Mouse (Mus musculus) Patski (cell line): ENCODE data around the gene Zfp853. TPM values are rescaled to one million over a fixed set of nuclear protein-coding genes. Genes with fewer than 3 reads are reported as not detected.

Source experiments
- ATAC-seq: fragments of 100-300 bp; one replicate; pipeline ENCODE4 v1.8.0; 2021
- CTCF ChIA-PET: fragments of 350-600 bp; sonication (Branson Sonifier 250); formaldehyde crosslinking; loops from one replicate; lab custom pipeline; 2022; ENCODE audit warnings: inconsistent platforms; lab: Charles Lee
- POLR2A ChIA-PET: fragments of 350-600 bp; sonication (Branson Sonifier 250); formaldehyde crosslinking; loops from one replicate; lab custom pipeline; 2022; ENCODE audit warnings: antibody characterized with exemption, inconsistent platforms; lab: Charles Lee
- DNase-seq: peaks from one replicate; pipeline ENCODE4 v3.0.0-alpha.2; 2011; ENCODE audit warnings: low read depth, low spot score
- H3K27me3 ChIP-seq: fragments of 371-371 bp; one replicate; pipeline ENCODE4 v1.5.1; 2021
- CTCF ChIP-seq: fragments of 100-300 bp; IDR thresholded peaks from one replicate; pipeline ENCODE4 v1.5.1; 2021
- in situ Hi-C: fragments of 300-500 bp; cut with MboI; formaldehyde crosslinking; loops from 3 replicates; pipeline ENCODE4 v1.11.1; 2018; ENCODE audit warnings: low pct_unique_long_range_greater_than_20kb, mixed read lengths
- polyA plus RNA-seq: library from polyadenylated mRNA; unstranded; gene quantifications from one replicate; pipeline ENCODE4 v1.2.3, GENCODE M21; 2021

The Zfp853 gene
- polyA plus RNA-seq, 1 experiment from 2014 or later, result not detected

DNA sequence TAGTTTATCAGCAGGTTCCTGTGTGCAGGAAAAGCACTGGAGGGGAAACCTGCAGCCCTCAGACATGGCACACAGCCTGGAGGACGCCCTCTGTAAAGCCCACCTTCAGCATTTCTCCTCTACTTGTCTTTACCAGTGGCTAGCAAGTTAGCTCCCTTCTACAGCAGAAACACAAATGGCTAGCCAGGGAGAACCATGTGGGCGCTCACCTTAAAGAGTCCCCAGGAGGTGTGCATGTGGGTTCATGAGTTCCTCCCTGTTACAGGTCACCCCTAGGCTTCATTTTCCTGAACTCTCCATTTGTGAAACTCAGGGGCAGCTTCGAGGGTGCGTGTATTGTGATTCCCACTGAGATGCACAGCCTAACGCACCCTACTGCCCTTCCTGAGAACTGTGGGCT lies 37.6 kb downstream of the Zfp853 start:
- H3K27me3 ChIP-seq, result no peaks in the 10 kb centered on the region
- no peak for ATAC-seq
- no peak for DNase-seq
- in situ Hi-C loops, result no loop called here
- CTCF ChIA-PET, result no interaction called here
- no peak for TF ChIP-seq CTCF
- POLR2A ChIA-PET, result interaction anchor here (1.1 kb wide), 1 partner anchor 14 kb away, joined by 3 read pairs; no protein-coding TSS in a partner anchor

DNA sequence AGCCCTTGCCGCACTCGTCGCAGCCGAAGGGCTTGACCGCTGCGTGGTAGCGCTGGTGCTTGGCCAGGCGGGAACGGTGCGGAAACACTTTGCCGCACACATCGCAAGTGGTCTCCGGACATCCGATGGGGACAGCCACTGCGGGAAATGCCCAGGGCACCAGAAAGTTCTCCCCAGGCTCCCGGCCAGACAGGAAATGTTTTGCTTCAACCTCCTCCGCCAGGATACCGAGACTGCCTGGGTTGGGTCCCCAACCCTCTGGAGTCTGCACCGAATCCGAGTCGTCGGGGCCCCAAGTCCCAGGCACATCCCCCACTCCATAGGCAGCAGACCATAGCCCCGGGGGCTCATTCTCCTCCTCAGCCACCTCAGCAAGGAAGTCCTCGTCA lies 38.3 kb downstream of the Zfp853 start:
- ChIA-PET CTCF (no interaction called here), POLR2A (no interaction called here)
- no peaks in the 10 kb centered on the region for H3K27me3 ChIP-seq
- no peak for ATAC-seq
- no peak for DNase-seq
- in situ Hi-C loops, result no loop called here
- no peak for TF ChIP-seq CTCF

DNA sequence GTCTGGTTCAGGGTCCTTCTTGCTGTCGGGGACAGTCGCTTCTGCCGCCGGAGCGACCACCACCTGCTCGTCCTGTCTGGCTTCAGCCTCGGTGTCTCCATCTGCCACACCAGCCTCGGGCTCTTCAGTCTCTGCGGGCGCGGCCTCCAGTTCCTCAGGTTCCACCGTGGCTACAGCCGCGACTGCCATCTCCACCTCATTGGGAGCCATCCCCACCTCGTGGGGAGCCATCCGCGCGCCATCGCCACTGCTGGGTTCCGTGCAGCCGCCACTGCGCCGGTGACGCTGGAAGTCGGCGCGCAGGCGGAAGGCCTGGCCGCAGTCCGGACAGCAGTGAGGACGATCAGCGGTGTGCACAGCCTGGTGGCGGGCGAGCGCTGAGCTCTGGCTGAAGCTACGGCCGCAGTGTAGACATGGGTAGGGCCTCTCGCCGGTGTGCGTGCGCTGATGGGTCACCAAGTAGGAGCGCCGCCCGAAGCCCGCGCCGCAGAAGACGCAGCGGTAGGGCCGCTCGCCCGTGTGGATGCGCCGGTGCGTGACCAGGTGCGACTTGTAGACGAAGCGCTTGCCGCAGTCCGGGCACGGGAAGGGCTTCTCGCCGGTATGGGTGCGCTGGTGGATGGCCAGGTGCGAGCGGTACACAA lies 38.8 kb downstream of the Zfp853 start:
- DNase-seq, result no peak
- ChIA-PET POLR2A (no interaction called here), CTCF (no interaction called here)
- H3K27me3 ChIP-seq, result no peaks in the 10 kb centered on the region
- no peak for ATAC-seq
- in situ Hi-C loops, result no loop called here
- no peak for TF ChIP-seq CTCF

DNA sequence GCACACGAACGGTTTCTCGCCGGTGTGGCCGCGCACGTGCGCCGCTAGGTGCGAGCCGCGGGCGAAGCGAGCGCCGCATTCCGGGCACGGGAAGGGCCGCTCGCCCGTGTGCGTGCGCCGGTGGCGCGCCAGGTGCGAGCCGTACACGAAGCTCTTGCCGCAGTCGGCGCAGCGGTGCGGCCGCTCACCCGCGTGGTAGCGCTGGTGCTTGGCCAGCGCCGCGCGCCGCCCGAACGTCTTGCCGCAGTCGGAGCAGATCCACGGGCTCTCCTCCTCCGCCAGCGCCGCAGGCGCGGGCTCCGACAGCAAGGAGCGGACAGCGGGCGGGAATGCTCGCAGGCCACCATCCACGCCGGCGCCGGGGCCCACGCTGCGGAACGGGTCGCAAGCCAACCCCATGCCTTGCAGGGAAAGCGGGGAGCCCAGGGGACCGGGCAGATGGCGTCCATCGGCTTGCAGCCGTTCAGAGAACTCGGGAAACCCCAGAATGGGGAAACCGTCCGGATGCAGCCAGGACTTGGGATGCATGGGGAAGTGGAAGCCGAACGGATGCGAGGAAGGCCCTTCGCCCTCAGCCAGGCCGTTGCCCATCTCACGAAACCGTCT lies 39.4 kb downstream of the Zfp853 start:
- no peak for ATAC-seq
- H3K27me3 ChIP-seq, result no peaks in the 10 kb centered on the region
- in situ Hi-C loops, result no loop called here
- ChIA-PET POLR2A (no interaction called here), CTCF (no interaction called here)
- DNase-seq, result no peak
- no peak for TF ChIP-seq CTCF

DNA sequence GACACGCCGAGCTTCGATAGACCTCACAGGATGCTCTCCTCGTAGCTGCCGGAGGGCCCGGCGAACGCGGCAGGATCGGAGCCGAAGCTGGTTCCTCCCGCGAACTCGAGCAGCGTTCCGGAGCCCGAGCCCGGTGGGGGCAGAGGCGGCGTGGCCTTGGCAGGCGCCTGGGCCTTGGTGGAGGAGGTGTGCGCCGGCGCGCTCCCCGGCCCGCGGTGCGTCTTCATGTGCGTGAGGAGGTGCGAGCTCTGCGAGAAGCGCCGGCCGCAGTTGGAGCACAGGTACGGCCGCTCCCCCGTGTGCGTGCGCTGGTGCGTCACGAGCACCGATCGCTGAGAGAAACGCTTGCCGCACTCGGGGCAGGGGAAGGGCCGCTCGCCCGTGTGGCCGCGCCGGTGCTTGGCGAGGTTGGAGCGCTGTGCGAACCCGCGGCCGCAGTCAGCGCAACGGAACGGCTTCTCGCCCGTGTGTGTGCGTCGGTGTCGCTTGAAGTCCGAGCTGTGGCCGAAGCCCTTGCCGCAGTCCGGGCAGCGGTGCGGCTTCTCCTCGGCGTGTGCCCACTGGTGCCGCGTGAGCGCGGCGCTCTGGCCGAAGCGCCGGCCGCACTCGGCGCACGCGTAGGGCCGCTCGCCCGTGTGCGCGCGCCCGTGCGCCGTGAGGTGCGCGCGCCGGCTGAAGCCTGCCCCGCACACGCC lies 40.1 kb downstream of the Zfp853 start:
- ATAC-seq (no peak), DNase-seq (no peak)
- H3K27me3 ChIP-seq, result no peaks in the 10 kb centered on the region
- ChIA-PET CTCF (no interaction called here), POLR2A (interaction anchor here (0.9 kb wide), 1 partner anchor 18 kb away, joined by 3 read pairs; no protein-coding TSS in a partner anchor)
- in situ Hi-C loops, result no loop called here
- no peak for TF ChIP-seq CTCF

DNA sequence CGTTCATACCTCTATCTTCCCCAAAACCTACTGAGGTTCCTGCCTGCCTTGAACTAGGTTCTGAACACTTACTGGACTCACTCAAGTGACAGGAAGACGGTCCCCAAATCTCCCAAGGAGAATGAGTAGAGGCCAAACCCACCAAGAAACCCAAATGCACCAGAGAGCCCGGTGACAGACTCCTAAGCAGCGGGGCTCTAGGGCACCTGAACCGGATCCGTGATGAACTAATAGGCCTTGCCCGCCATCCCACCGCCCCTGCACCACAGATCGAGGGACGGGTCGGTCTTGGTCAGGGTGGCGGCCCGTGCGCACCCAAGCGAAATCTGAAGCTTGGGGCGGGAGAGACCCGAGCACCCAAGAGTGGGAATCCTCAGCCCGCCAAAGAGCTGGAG lies 40.6 kb downstream of the Zfp853 start:
- CTCF ChIA-PET, result no interaction called here
- no peak for TF ChIP-seq CTCF
- no peak for ATAC-seq
- no peaks in the 10 kb centered on the region for H3K27me3 ChIP-seq
- POLR2A ChIA-PET, result interaction anchor here (0.9 kb wide), 1 partner anchor 19 kb away, joined by 3 read pairs; no protein-coding TSS in a partner anchor
- no peak for DNase-seq
- in situ Hi-C loops, result no loop called here

DNA sequence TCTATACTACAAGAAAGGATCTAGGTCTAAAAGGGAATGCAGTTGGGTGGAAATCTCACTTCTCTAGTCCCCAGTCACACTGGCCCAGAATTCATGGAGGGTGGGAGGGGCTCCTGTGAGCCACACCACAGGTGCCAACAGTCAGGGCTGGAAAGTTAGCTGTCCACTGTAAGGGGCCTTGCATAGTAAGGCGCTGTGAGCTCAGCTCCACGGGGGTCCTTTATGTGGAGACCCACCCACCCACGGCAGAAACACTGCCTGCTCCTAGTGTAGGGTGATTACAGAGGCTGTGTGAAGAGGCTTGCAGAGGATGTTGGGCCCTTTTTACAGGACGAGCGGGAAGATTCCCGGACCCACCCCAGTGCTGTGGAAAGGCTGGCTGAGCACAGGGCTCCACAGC lies 41.4 kb downstream of the Zfp853 start:
- ChIA-PET CTCF (no interaction called here), POLR2A (no interaction called here)
- TF ChIP-seq CTCF, result no peak
- ATAC-seq, result no peak
- H3K27me3 ChIP-seq, result no peaks in the 10 kb centered on the region
- in situ Hi-C loops, result no loop called here
- no peak for DNase-seq

DNA sequence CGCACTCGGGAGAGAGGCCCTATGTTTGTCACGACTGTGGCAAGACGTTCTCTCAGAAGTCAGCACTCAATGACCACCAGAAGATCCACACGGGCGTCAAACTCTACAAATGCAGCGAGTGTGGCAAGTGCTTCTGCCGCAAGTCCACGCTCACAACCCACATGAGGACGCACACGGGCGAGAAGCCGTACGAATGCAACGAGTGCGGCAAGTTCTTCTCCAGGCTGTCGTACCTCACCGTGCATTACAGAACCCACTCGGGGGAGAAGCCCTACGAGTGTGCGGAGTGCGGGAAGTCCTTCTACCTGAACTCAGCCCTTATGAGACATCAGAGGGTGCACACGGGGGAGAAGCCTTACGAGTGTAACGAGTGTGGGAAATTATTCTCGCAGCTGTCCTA lies 48.5 kb downstream of the Zfp853 start:
- ATAC-seq (no peak), DNase-seq (no peak)
- in situ Hi-C loops, result no loop called here
- no peak for TF ChIP-seq CTCF
- ChIA-PET POLR2A (no interaction called here), CTCF (no interaction called here)
- H3K27me3 ChIP-seq, result no peaks in the 10 kb centered on the region

Other genes starting within 250 kb of the Zfp853 start
- 48.0 TPM for gene Rnf216, start 180.6 kb downstream of the Zfp853 start, polyA plus RNA-seq
- gene Olfr718-ps1, start 146.0 kb downstream of the Zfp853 start, polyA plus RNA-seq, result 0.01 TPM
- 13.5 TPM for gene Rbak, start 112.8 kb downstream of the Zfp853 start, polyA plus RNA-seq
- gene Spdye4b, start 112.6 kb downstream of the Zfp853 start, polyA plus RNA-seq, result not detected
- gene Spdye4a, start 66.7 kb downstream of the Zfp853 start, polyA plus RNA-seq, result not detected
- 20.9 TPM for gene Zfp12, start 58.5 kb downstream of the Zfp853 start, polyA plus RNA-seq
- gene Zfp316, start 23.6 kb downstream of the Zfp853 start, polyA plus RNA-seq, result 13.2 TPM
- 35.1 TPM for gene E130309D02Rik, start 21.7 kb upstream of the Zfp853 start, polyA plus RNA-seq
- 54.0 TPM for gene Zdhhc4, start 35.6 kb upstream of the Zfp853 start, polyA plus RNA-seq
- gene Grid2ip, start 63.7 kb upstream of the Zfp853 start, polyA plus RNA-seq, result 0.03 TPM
- gene Kdelr2, start 110.2 kb upstream of the Zfp853 start, polyA plus RNA-seq, result 117 TPM
- gene Daglb, start 171.0 kb upstream of the Zfp853 start, polyA plus RNA-seq, result 7.3 TPM
- 464 TPM for gene Rac1, start 234.4 kb upstream of the Zfp853 start, polyA plus RNA-seq